Mouse (Mus musculus) embryo, embryonic 9.5 days (tissue): ENCODE results near the gene Me3.
A peak's percentile ranks its signal among the peaks of the same experiment; 100 is the strongest.
"Not testable (repeated sequence)": the region's sequence is repeated elsewhere in the genome, so short reads cannot be mapped to it uniquely, and the experiment has no call there.

Experiments
- DNase-seq: peaks from one replicate; pipeline ENCODE4 v3.0.0-alpha.2; 2017; ENCODE audit errors: extremely low spot score

Gene Me3

DNA sequence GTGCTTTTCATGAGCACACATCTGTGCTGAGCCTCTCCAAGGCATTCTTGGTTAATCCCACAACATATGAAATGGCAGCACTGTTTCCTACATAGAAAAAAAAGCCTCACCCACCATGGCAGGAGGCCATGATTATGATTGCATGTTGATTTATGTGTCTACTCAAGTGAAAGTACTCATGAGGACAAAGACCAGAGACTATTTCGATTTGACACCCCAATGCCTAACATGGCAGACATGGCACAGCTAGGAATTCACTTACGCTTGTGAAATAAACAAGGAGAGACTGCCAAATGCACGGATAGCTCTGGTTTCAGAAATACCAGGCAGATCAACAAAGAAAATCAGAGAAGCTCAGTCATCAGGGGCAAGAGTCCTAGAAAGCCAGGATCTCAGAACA is 96.2 kb downstream of the Me3 start:
- no peak for DNase-seq

DNA sequence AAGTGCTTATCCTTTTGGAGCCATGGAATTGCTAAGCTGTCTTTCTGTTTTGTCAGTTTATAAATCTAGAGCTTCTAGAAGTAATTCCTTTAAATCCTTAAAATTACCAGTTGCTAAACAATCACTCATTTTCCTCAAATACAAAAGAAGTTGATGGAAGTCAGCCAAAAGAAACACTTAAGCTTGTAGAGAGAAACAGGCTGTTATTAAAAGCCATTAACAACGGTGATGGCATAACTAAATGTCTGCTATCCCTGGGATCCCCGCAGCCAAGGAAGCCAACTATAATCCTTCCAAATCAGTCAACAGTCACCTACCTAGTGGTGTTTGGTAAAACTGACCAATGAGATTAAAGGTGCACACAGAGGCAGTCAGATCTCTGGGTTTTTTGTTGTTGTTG is 98.3 kb downstream of the Me3 start:
- DNase-seq, result no peak

GRCm38 (mm10) chr7:89731115-89731514 is 98.9 kb downstream of the Me3 start:
- not testable (repeated sequence) for DNase-seq

- DNase-seq, result no peak
These were observed 116.2 kb downstream of the Me3 start for GRCm38 (mm10) chr7:89748415-89748814.

DNA sequence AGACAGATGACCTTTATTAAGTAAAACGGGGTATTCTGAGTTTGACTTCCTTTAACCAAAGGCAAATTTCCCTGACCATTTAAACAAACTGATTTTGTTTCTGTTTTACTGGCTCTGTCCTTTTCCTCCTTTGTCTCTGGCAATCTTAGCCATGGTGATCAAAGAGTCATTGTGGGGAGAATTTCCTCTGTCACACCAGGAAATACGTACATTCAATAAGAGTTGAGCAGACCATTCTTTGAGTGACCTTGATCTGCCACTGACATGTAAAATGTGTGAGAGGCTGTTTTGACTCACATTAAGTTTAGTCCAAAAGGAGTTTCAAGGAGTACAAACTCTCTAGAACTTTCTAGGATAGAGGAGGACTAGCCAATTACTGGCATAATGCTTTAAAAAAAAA is 117.0 kb downstream of the Me3 start:
- no peak for DNase-seq

- DNase-seq, result peak; percentile 71
These were observed 134.7 kb downstream of the Me3 start for GRCm38 (mm10) chr7:89766678-89767508.

GRCm38 (mm10) chr7:89769106-89769896 is 137.1 kb downstream of the Me3 start:
- DNase-seq, result no peak

DNA sequence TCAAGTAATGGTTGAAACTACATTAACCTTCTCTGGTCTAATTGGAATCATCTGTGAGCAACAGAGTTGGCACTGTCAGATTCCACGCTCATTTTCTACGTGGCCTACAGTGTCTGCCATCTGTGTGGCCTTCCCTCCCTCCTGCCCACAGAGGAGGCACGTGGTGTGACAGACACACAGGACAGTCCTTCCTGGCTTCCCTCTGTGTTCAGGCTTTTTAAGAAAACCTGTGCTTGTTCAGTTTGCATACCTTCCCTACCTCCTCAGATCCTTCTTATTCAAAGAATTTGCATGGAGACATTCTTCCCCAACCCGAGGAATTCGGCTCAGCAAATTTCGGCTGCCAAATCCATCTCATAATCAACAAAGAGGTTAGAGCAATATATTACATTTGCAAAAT is 137.8 kb downstream of the Me3 start:
- DNase-seq, result no peak

DNA sequence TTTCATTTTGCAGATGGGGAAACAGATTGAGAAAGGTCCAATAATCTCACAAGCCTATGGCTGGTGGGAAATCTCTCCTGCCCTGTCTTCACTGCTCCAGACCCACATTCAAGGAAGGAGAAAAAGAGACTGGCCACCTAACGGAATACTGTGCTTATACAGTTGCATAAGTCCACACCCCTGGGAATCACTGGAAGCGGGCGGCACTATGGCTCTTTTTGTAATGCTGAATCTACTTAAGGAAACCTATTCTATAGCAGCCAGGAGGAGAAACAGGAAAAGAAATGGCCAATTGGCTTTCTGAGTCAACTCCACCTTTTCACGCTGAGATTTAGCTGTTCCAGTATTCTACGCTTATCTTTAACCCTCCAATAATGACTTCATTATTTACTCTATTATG is 140.7 kb downstream of the Me3 start:
- DNase-seq, result no peak

DNA sequence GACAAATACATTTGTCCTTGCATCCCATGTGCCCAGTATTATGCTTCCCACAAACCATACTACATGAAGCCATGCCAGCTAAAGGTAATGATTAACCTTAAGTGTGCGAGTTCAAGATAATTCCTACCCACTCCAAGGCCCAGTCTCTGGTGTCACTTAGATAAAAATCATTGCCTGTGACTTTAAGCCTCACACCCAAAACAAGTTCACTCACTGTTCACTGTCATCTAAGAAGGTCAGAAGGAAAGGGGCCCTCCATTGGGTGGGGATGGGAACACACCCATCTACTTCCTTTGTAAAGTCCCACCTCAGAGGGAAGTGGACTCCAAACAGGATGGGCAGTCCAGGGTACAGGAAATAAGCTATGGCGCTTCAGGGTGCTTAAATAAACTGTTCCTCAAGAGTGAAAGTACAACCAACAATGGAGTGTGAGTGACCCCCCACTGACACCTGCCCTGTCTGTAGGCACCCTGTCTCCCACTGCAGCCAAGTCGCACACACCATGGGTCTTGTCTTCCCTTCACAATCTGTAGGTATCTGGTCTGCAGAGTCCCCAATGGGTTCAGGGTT is 141.2 kb downstream of the Me3 start:
- DNase-seq, result no peak

GRCm38 (mm10) chr7:89773926-89774325 is 141.7 kb downstream of the Me3 start:
- no peak for DNase-seq

GRCm38 (mm10) chr7:89775848-89776247 is 143.7 kb downstream of the Me3 start:
- DNase-seq, result no peak

DNA sequence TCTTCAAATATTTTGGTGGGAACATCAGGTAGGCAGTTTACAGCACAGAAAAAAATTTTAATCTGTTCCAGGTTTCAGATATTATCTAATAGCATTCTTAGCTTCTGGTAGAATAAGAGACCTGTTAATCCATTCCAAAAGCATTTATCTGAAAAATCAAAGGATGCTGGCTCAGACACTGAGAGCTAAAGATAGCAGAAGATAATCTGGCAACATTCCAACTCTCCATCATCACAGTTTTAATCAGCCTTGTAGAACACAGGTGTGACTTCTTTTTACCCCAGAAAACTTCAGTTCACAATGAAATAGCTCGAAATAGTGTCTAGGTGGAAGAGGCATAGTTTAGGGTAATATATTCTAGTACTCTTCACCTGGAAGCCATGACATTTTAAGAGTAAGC is 149.2 kb downstream of the Me3 start:
- DNase-seq, result no peak

DNA sequence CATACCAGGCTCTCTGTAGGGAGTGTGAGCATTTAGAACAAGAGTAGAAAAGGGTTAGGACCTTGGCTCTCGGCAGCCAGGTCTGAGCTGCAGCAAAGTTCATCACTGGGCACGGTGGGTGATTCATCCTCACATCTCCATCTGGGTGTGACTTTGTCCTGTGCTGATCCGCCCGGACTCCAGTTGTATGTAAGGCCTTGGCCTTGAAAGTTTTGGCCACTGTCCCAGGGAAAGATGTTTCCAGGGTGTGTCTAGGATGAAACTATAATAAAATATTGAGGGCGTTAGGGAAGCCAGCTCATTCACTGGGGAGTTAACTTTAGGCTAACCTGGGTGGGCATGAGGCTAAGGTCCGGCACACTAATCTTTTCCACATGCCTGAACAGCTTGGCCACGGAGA is 155.5 kb downstream of the Me3 start:
- DNase-seq, result no peak

DNA sequence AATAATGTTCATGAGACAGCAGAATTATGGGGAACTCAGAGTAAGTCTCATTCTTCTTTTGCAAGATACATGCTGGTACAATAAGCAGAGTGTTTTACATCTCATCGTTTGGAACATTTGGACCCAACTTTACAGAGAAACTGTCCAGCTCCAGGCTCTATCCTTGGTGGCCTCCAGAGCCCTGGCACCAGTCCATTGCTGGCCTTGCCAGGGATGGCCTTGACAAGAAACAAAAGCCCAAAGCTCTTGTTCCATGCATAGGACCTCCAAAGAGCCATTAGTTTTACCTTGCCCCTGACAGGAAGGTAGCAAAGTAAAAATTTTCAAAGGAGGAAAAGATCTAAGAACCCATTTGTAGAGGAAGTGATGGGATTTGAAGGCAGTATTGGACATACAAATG is 160.4 kb downstream of the Me3 start:
- no peak for DNase-seq

DNA sequence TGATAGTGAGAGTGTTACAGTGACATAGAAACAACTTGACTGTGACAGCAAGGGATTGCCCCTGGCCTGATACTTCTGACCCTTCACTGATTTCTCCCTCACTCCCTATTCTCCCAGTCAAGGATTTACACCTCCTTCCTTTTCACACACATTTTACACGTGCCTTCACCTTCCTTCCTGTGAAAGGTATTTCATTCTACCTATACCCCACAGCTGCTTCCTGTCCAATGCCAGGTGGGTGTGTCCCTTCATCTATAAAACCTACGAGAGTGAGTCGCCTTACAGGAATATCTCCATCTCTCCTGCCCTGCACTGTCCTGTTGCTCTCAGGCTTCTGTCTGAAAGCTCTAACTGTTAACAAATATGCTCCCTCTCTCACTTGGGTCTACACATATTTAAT is 163.2 kb downstream of the Me3 start:
- no peak for DNase-seq

DNA sequence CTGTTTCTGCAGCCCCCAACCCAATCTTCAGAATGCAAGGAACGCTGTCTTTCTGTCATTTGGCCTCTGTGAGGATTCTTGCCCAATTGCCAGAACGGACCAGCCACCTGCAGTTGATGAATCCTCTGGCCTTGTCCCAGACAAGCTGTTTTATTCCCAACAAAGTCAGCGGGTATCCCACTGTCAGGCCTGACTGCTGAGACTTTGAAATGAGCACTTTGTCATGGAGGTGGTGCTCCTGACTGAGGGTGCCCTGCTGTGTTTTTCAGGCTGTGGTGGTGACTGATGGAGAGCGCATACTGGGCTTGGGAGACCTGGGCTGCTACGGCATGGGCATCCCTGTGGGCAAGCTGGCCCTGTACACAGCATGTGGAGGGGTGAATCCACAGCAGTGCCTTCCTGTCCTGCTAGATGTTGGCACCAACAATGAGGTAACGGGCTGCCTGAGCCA is 164.2 kb downstream of the Me3 start:
- DNase-seq, result no peak

DNA sequence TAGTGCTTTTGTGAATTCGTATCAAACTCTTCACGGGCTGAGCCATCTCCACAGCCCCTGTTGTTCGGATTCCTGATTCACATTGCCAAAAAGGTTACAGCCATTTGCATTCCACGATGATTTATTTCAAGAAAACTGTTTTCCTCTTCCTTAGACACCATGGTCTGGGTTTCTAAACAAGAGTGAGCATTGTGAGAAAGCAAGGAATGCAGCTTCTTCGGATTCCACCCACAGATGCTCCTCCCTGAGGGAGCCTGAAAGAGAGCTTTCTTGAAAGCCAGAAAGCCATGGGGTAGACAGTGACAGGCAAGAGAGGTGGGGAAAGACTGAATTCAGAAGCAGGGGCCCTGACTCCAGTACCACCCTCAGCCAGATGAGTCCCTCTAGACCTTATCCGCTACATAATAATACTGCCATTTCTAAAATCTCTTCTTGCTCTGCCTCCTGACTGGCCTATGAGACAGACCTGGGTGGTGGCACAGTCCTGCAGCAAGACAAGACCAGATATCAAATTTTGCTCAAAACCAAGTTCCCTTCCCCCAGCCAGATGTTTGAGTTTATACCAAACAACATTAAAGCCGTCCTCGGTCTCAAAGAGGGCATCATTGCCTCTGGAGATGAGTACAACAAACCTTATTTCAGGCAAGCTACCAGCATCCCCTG is 166.3 kb downstream of the Me3 start:
- DNase-seq, result no peak

DNA sequence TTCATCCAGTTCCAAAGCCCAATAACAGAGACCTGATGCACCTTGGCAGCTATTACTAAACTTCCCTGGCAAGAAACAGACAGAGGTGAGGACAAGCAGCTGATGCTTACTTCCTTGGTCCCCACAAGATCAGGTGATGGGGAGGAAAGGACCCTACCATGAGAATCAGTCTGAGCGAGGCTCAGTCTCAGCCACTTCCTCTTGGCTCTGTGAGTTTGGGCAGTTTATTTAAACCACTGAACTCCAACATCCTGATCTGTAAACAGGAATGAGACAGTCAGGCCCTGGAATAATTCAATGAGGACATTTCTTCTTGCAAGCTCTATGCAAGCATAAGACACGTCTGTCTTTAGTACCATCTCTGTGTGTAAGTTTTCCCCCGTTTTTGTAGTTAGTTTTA is 170.3 kb downstream of the Me3 start:
- DNase-seq, result no peak

DNA sequence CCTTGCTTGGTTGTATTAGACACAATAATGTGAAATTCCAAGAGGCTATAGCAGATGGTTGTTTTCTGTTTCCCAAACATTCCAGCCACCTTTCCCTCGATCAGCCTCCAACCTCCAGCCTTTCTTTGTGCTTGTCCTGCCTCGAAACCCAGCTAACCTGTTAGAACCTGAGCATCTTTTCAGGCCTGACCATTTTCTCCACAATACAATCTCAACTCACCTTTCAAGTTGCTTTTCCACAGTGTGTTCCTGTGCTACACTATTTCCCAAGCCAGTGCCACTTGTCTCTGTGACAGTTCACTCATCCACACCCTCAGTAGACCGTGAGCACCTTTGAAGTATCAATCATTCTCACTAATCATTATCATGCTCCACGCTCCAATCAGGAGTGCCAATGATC is 171.8 kb downstream of the Me3 start:
- no peak for DNase-seq

DNA sequence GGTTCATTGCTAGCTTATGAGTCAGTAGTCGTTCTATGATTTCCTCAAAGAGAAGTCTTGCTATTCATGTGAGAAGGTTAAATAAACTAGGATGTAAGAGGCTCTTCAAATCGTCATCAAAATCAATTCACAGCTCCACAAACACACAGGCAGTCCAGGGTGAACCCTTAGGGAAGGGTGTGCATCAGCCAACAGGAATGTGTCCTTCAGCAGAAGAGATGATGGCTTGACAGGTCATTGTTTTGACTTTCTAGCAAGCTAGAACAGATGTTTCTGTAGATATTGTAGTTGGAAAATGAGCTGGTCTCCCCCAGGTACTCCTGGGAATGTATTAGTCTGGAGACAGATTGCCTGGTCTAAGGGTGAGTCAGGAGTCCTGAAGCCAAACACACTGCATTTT is 177.2 kb downstream of the Me3 start:
- no peak for DNase-seq

GRCm38 (mm10) chr7:89828436-89829065 is 196.4 kb downstream of the Me3 start:
- DNase-seq, result no peak
